8 mouse cellular contexts compared by ENCODE assay signal in genomic region chr6:50377742-50378720, GRCm38 (mm10).
A peak's percentile ranks its signal among the peaks of the same experiment; 100 is the strongest.
DNase-seq lines count a peak whose midpoint lies in the region; ATAC-seq and TF ChIP-seq lines count a peak whose summit lies in the region.

No protein-coding gene starts in this region.

- no peak overlapping the region for H3K4me3 ChIP-seq in kidney, postnatal 0 days (replicated peaks; ENCODE audit: low read depth, low read length)
- H3K4me3 ChIP-seq in kidney, embryonic 16.5 days (ENCODE audit: low read length), result no peak overlapping the region
- H3K4me3 ChIP-seq in intestine, embryonic 15.5 days (replicated peaks), result no peak overlapping the region

- peak overlapping the region; percentile 13; the same call in 1 of the 2 replicates for H3K27ac ChIP-seq in kidney, postnatal 0 days
- no peak overlapping the region; the same call in 1 of the 2 replicates for H3K27ac ChIP-seq in kidney, embryonic 16.5 days (ENCODE audit: low read length)
- peak overlapping the region; percentile 27; the same call in 1 of the 2 replicates for H3K27ac ChIP-seq in intestine, embryonic 15.5 days

- no peaks in the 10 kb centered on the region for H3K9me3 ChIP-seq in kidney, postnatal 0 days (replicated peaks; ENCODE audit: low read length)
- H3K9me3 ChIP-seq in kidney, embryonic 16.5 days (ENCODE audit: low read length), result no peaks in the 10 kb centered on the region
- H3K9me3 ChIP-seq in intestine, embryonic 15.5 days, result no peaks in the 10 kb centered on the region

- WGBS in kidney, postnatal 0 days, result 72% methylated on average over 21 of the region's 21 CpGs
- WGBS in kidney, embryonic 16.5 days, result 78% methylated on average over 21 of the region's 21 CpGs
- 56% methylated on average over 21 of the region's 21 CpGs for WGBS in intestine, embryonic 15.5 days

- ATAC-seq in kidney, postnatal 0 days (replicated peaks; ENCODE audit: low FRiP score, low read depth), result no peak
- no peak for ATAC-seq in kidney, embryonic 16.5 days (ENCODE audit: low FRiP score, low TSS enrichment)
- ATAC-seq in intestine, embryonic 15.5 days, result peak; percentile 56

- H3K4me1 ChIP-seq in kidney, postnatal 0 days (replicated peaks; ENCODE audit: insufficient read depth, low read length), result no peaks in the 10 kb centered on the region; the same call in none of the 2 replicates
- H3K4me1 ChIP-seq in kidney, embryonic 16.5 days (ENCODE audit: insufficient read depth, low read length), result peaks cover 38% of the 10 kb centered on the region
- H3K4me1 ChIP-seq in intestine, embryonic 15.5 days (replicated peaks), result peaks cover 24% of the 10 kb centered on the region; the same call in 1 of the 2 replicates

- no peaks in the 10 kb centered on the region for H3K27me3 ChIP-seq in kidney, postnatal 0 days (ENCODE audit: insufficient read depth, low read length)
- H3K27me3 ChIP-seq in kidney, embryonic 16.5 days (ENCODE audit: insufficient read depth, low read length), result no peaks in the 10 kb centered on the region
- H3K27me3 ChIP-seq in intestine, embryonic 15.5 days (replicated peaks), result no peaks in the 10 kb centered on the region

- no peaks in the 10 kb centered on the region for H3K36me3 ChIP-seq in kidney, postnatal 0 days (ENCODE audit: insufficient read depth, low read length)
- no peaks in the 10 kb centered on the region for H3K36me3 ChIP-seq in kidney, embryonic 16.5 days (ENCODE audit: insufficient read depth, low read length)
- H3K36me3 ChIP-seq in intestine, embryonic 15.5 days, result no peaks in the 10 kb centered on the region

- H3K4me2 ChIP-seq in kidney, postnatal 0 days (ENCODE audit: low read length), result no peak overlapping the region
- no peak overlapping the region for H3K4me2 ChIP-seq in kidney, embryonic 16.5 days (replicated peaks; ENCODE audit: low read depth, low read length)
- H3K4me2 ChIP-seq in intestine, embryonic 15.5 days (replicated peaks), result no peak overlapping the region

- H3K9ac ChIP-seq in kidney, postnatal 0 days (ENCODE audit: low read depth, low read length), result no peak overlapping the region
- H3K9ac ChIP-seq in kidney, embryonic 16.5 days (replicated peaks; ENCODE audit: low read length), result no peak overlapping the region
- H3K9ac ChIP-seq in intestine, embryonic 15.5 days, result no peak overlapping the region

- TF ChIP-seq CTCF in kidney, postnatal 0 days (IDR thresholded peaks at IDR 0.05; ENCODE audit: low read depth), result no peak

- DNase-seq in kidney, postnatal 0 days (ENCODE audit: low spot score), result no peak
- peak; percentile 28 for DNase-seq in R1 (ENCODE audit: low read depth, low spot score)
- DNase-seq in monocyte, adult 2 months (ENCODE audit: low read depth in 1 of 2, low spot score in 2 of 2), result peak; percentile 71 to 75
- DNase-seq in gastrocnemius, adult 18-20 months (ENCODE audit: low spot score), result no peak
- DNase-seq in Muller cell, postnatal 12 days (ENCODE audit: inconsistent ontology term), result no peak
- DNase-seq in adrenal gland, postnatal 25 days, result no peak

Comparison
In these comparisons a context has a peak if more than half of its experiments do, and no peak if none do; other contexts are left out.
1. DNase-seq: peak in R1 (single experiment) and monocyte, adult 2 months (2 of 2); none in kidney, postnatal 0 days (single experiment), gastrocnemius, adult 18-20 months (single experiment), Muller cell, postnatal 12 days (single experiment) and adrenal gland, postnatal 25 days (single experiment).